Mouse (Mus musculus): ENCODE results near the gene Nans.

GRCm38 (mm10) chr4:46539167-46539566 lies 50.1 kb downstream of the Nans start:
- no peak for TF ChIP-seq CHD2 (IDR thresholded peaks at IDR 0.05; ENCODE audit: low read depth, low read length)
- no peak for TF ChIP-seq MAFK (IDR thresholded peaks at IDR 0.05; ENCODE audit: insufficient read depth, low read depth, low read length)

Data from ES-E14 (cell line).